Mouse (Mus musculus): Measurements from ENCODE around the gene Mgmt. TPM values are rescaled to one million over a fixed set of nuclear protein-coding genes. Genes with fewer than 3 reads are reported as not detected.

The Mgmt gene
- total and polyA plus RNA-seq, 3 experiments: 5.2 to 10.8 (median 8.5) TPM

DNA sequence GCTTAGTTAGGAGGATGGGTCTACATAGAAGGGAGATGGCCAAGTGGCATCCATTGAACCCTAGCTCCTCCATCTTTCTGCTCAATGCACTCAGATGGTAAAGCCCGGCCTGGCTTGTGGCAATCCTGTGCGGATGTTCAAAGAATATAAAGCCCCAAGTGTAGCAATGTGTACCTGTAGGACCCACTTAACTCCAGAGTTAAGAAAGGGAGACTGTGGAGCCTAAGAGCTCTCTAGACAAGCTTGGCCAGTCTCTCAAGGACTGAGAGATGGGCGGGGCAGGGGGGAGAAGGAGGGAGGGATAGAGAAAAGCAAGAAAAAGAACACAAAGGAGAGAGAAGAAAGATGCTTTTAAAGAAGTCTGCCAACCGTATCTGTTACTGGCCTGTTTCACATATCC lies 27.9 kb upstream of the Mgmt start:
- peaks cover 3% of the 10 kb centered on the region for H3K9me3 ChIP-seq (replicated peaks; ENCODE audit: low read length)
- H3K27me3 ChIP-seq (replicated peaks): peaks cover 7% of the 10 kb centered on the region
- no peak overlapping the region for H3K4me2 ChIP-seq (ENCODE audit: insufficient read depth, low read depth, poor library complexity, severe bottlenecking)
- dilution Hi-C loops (cut with MboI; ENCODE audit: extremely low pct_ligation_motif_present, extremely low pct_unique_long_range_greater_than_20kb, low sequenced_read_pairs): no loop called here
- TF ChIP-seq MAZ (IDR thresholded peaks at IDR 0.05; ENCODE audit: low read depth, low read length): no peak
- TF ChIP-seq BHLHE40 (IDR thresholded peaks at IDR 0.05; ENCODE audit: low read depth, low read length): no peak
- no peak for TF ChIP-seq ETS1 (conservative IDR thresholded peaks at IDR 0.05; ENCODE audit: low read depth, low read length)
- no peak for TF ChIP-seq POLR2A (IDR thresholded peaks at IDR 0.05; ENCODE audit: low read depth, low read length)
- no peak for TF ChIP-seq USF1 (IDR thresholded peaks at IDR 0.05; ENCODE audit: low read depth, low read length)
- no peak for DNase-seq (ENCODE audit: extremely low read depth)
- H3K27ac ChIP-seq (ENCODE audit: insufficient read depth, low read depth): no peak overlapping the region
- in situ Hi-C loops (cut with MboI; ENCODE audit: low pct_ligation_motif_present, low pct_unique_long_range_greater_than_20kb, low sequenced_read_pairs): no loop called here
- H3K79me2 ChIP-seq (replicated peaks; ENCODE audit: control insufficient read depth, extremely low read depth, insufficient read depth, poor library complexity, severe bottlenecking): no peaks in the 10 kb centered on the region
- no peaks in the 10 kb centered on the region for H3K36me3 ChIP-seq (replicated peaks in 1 of 2; ENCODE audit: control insufficient read depth in 1 of 2, insufficient read depth in 1 of 2, low read length in 1 of 2)
- H3K9ac ChIP-seq (ENCODE audit: insufficient read depth, low read depth): no peak overlapping the region
- H3K4me1 ChIP-seq (ENCODE audit: control insufficient read depth in 1 of 2, insufficient read depth in 2 of 2): peaks cover 0 to 4% of the 10 kb centered on the region in 2 experiments; a peak in 2 of 4 replicates
- H3K4me3 ChIP-seq (replicated peaks in 1 of 3; ENCODE audit: low read depth in 2 of 3, low read length in 2 of 3, poor library complexity in 1 of 3): no peak overlapping the region

DNA sequence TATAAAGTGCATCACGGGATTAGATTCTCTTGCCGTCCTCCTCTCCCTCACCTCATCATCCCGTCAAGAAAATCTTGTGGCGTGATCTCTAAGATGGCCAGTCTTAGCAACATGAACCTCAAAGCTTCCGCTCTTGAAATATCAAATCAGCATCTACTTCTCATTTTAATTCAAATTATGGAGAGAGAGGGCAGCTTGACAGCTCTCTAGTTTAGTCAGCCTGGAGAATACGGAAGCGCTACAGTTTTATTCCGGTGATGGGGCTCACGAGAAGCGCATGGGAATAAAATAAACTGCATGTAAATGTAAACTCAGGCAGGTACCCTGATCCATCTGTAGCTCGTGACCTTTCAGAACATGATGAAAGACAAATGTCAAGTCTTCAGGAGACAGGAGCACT lies 22.9 kb upstream of the Mgmt start:
- H3K9ac ChIP-seq (ENCODE audit: insufficient read depth, low read depth): no peak overlapping the region
- H3K4me3 ChIP-seq (replicated peaks in 1 of 3; ENCODE audit: low read depth in 2 of 3, low read length in 2 of 3, poor library complexity in 1 of 3): peak overlapping the region in 1 of 3 experiments; percentile 6
- no peaks in the 10 kb centered on the region for H3K79me2 ChIP-seq (replicated peaks; ENCODE audit: control insufficient read depth, extremely low read depth, insufficient read depth, poor library complexity, severe bottlenecking)
- DNase-seq (ENCODE audit: extremely low read depth): peak; percentile 64
- H3K27ac ChIP-seq (ENCODE audit: insufficient read depth, low read depth): no peak overlapping the region
- dilution Hi-C loops (cut with MboI; ENCODE audit: extremely low pct_ligation_motif_present, extremely low pct_unique_long_range_greater_than_20kb, low sequenced_read_pairs): no loop called here
- H3K4me2 ChIP-seq (ENCODE audit: insufficient read depth, low read depth, poor library complexity, severe bottlenecking): peak overlapping the region; percentile 85
- H3K36me3 ChIP-seq (replicated peaks in 1 of 2; ENCODE audit: control insufficient read depth in 1 of 2, insufficient read depth in 1 of 2, low read length in 1 of 2): no peaks in the 10 kb centered on the region
- H3K9me3 ChIP-seq (replicated peaks; ENCODE audit: low read length): no peaks in the 10 kb centered on the region
- peak; percentile 53 for TF ChIP-seq ELF1 (IDR thresholded peaks at IDR 0.05; ENCODE audit: low read depth, low read length)
- no peak for TF ChIP-seq ETS1 (conservative IDR thresholded peaks at IDR 0.05; ENCODE audit: low read depth, low read length)
- no peak for TF ChIP-seq NELFE (IDR thresholded peaks at IDR 0.05; ENCODE audit: low read depth, low read length)
- TF ChIP-seq JUN (IDR thresholded peaks at IDR 0.05; ENCODE audit: insufficient read depth, low read depth, low read length): no peak
- no peak for TF ChIP-seq PAX5 (IDR thresholded peaks at IDR 0.05; ENCODE audit: low read length)
- no peak for TF ChIP-seq MEF2A (IDR thresholded peaks at IDR 0.05; ENCODE audit: borderline replicate concordance, low read depth, low read length)
- TF ChIP-seq BHLHE40 (IDR thresholded peaks at IDR 0.05; ENCODE audit: low read depth, low read length): peak; percentile 25
- TF ChIP-seq RAD21 (IDR thresholded peaks at IDR 0.05; ENCODE audit: low read depth, low read length): no peak
- 0 out of 2 replicates have a peak, but pooled peaks have one; percentile 26 for TF ChIP-seq IRF4 (IDR thresholded peaks at IDR 0.05; ENCODE audit: low read depth, low read length)
- TF ChIP-seq NRF1 (IDR thresholded peaks at IDR 0.05; ENCODE audit: low read depth, low read length): no peak
- TF ChIP-seq MAX (IDR thresholded peaks at IDR 0.05; ENCODE audit: low read length): no peak
- TF ChIP-seq ZC3H11A (IDR thresholded peaks at IDR 0.05; ENCODE audit: low read depth, low read length): no peak
- peaks cover 5% of the 10 kb centered on the region for H3K27me3 ChIP-seq (replicated peaks)
- H3K4me1 ChIP-seq (ENCODE audit: control insufficient read depth in 1 of 2, insufficient read depth in 2 of 2): peaks cover 2 to 18% of the 10 kb centered on the region in 2 experiments; a peak in 2 of 4 replicates
- in situ Hi-C loops (cut with MboI; ENCODE audit: low pct_ligation_motif_present, low pct_unique_long_range_greater_than_20kb, low sequenced_read_pairs): no loop called here

Data from CH12.LX (cell line).